Mouse (Mus musculus) hindbrain, postnatal 0 days (tissue): ENCODE results near the gene Nlrp6. TPM values are rescaled to one million over a fixed set of nuclear protein-coding genes. Genes with fewer than 3 reads are reported as not detected.
"Not testable (repeated sequence)": the region's sequence is repeated elsewhere in the genome, so short reads cannot be mapped to it uniquely, and the experiment has no call there.

ENCODE experiments used
- ATAC-seq: fragments of 200-750 bp; cut with Nextera tagmentation; 2 replicates; pipeline ENCODE4 v1.8.0; 2017; ENCODE audit warnings: mild to moderate bottlenecking, moderate TSS enrichment, moderate library complexity
- DNase-seq: peaks from one replicate; pipeline ENCODE4 v3.0.0-alpha.2; 2015; ENCODE audit warnings: low spot score
- H3K27ac ChIP-seq: fragments of 300-500 bp; sonication (generic); 2 replicates; pipeline ENCODE4 v1.5.1; 2014; ENCODE audit warnings: mild to moderate bottlenecking
- H3K27me3 ChIP-seq: fragments of 300-500 bp; sonication (generic); 2 replicates; pipeline ENCODE4 v1.6.1; 2014; ENCODE audit warnings: low read length, mixed read lengths; ENCODE audit not compliant: insufficient read depth
- H3K36me3 ChIP-seq: fragments of 300-500 bp; sonication (generic); 2 replicates; pipeline ENCODE4 v1.6.1; 2014; ENCODE audit warnings: low read length, mixed read lengths; ENCODE audit not compliant: insufficient read depth
- H3K4me1 ChIP-seq: fragments of 300-500 bp; sonication (generic); 2 replicates; pipeline ENCODE4 v1.6.1; 2014; ENCODE audit warnings: antibody characterized with exemption, low read length, mixed read lengths; ENCODE audit not compliant: insufficient read depth
- H3K4me2 ChIP-seq: fragments of 300-500 bp; sonication (generic); 2 replicates; pipeline ENCODE4 v1.6.1; 2014; ENCODE audit warnings: low read depth, mild to moderate bottlenecking, low read length, moderate library complexity, mixed read lengths
- H3K4me3 ChIP-seq: fragments of 300-500 bp; sonication (generic); 2 replicates; pipeline ENCODE4 v1.5.1; 2014; ENCODE audit warnings: low read length
- H3K9ac ChIP-seq: fragments of 300-500 bp; sonication (generic); replicated peaks from 2 replicates; pipeline ENCODE4 v1.6.1; 2014; ENCODE audit warnings: mild to moderate bottlenecking, low read length, moderate library complexity, mixed read lengths
- H3K9me3 ChIP-seq: fragments of 300-500 bp; sonication (generic); 2 replicates; pipeline ENCODE4 v1.6.1; 2016; ENCODE audit warnings: low read length, mixed read lengths
- CTCF ChIP-seq: IDR thresholded peaks from 2 replicates; pipeline ENCODE4 v1.5.1; 2016; ENCODE audit warnings: antibody characterized with exemption, control low read depth, low read depth
- WGBS: fragments of 180-500 bp; shearing (Covaris S2); extraction: QIAGEN DNeasy Blood & Tissue Kit; methylation state at CpG from one replicate; pipeline ENCODE4 v1.1.7; 2014; 5-methylcytosine and 5-hydroxymethylcytosine counted together
- polyA plus RNA-seq: library from polyadenylated mRNA; unstranded; fragments of >200 nt; fragmentation: Nextera tagmentation; extraction: Ambion mirVana; gene quantifications from 2 replicates; pipeline ENCODE4 v1.2.1, GENCODE M21; 2015
- total RNA-seq: library from RNA; depleted of rRNA; stranded (reverse); fragments of >200 nt; gene quantifications from 2 replicates; pipeline ENCODE4 v1.2.3, GENCODE M21; 2014

The Nlrp6 gene
- total and polyA plus RNA-seq, 2 experiments from 2014 or later, result 0.61 to 1.1 TPM

GRCm38 (mm10) chr7:140881696-140882468 is 38.8 kb upstream of the Nlrp6 start, which contains the start of the genes Psmd13 and Sirt3:
TSS of gene Psmd13 (plus strand) at chr7:140881968.
TSS of gene Sirt3 (minus strand) at chr7:140882309.
- Histone ChIP-seq H3K4me1 (0 out of 2 replicates have a peak, but pooled peaks cover 6% of the 10 kb centered on the region), H3K9me3 (no peaks in the 10 kb centered on the region), H3K9ac (peak within 1 kb of the TSS; percentile 84), H3K36me3 (peaks cover 17% of the 10 kb centered on the region; the same call in 1 of the 2 replicates), H3K27ac (peak within 1 kb of the TSS; percentile 90), H3K4me2 (peak within 1 kb of the TSS; percentile 78), H3K27me3 (no peaks in the 10 kb centered on the region), H3K4me3 (peak within 1 kb of the TSS; percentile 91)
- no peak for TF ChIP-seq CTCF
- DNase-seq, result peak; percentile 98
- WGBS, result under 1% methylated on average over 57 of the region's 59 CpGs
- peak; percentile 96 for ATAC-seq

- under 1% methylated on average over 12 of the region's 12 CpGs for WGBS
- no peak for TF ChIP-seq CTCF
- 0 out of 2 replicates have a peak, but pooled peaks cover 6% of the 10 kb centered on the region for H3K4me1 ChIP-seq
Measured at GRCm38 (mm10) chr7:140882469-140882803, 38.3 kb upstream of the Nlrp6 start.

GRCm38 (mm10) chr7:140890636-140891035 is 30.1 kb upstream of the Nlrp6 start:
- H3K27me3 ChIP-seq, ATAC-seq, H3K27ac ChIP-seq, H3K4me2 ChIP-seq, DNase-seq, H3K9me3 ChIP-seq, H3K4me1 ChIP-seq, H3K9ac ChIP-seq, H3K4me3 ChIP-seq: not testable (repeated sequence)
- 97% methylated on average over 16 of the region's 16 CpGs for WGBS
- peaks cover 69% of the 10 kb centered on the region for H3K36me3 ChIP-seq

More at GRCm38 (mm10) chr7:140882469-140882803, 38.3 kb upstream of the Nlrp6 start:
- DNase-seq (no peak), ATAC-seq (peak; percentile 70)
- H3K9me3 ChIP-seq, result no peaks in the 10 kb centered on the region
- peak overlapping the region; percentile 78 for H3K4me2 ChIP-seq
- H3K36me3 ChIP-seq, result peaks cover 17% of the 10 kb centered on the region
- peak overlapping the region; percentile 84 for H3K9ac ChIP-seq
- H3K4me3 ChIP-seq, result peak overlapping the region; percentile 91
- H3K27me3 ChIP-seq, result no peaks in the 10 kb centered on the region
- peak overlapping the region; percentile 90 for H3K27ac ChIP-seq

- no peaks in the 10 kb centered on the region for H3K9me3 ChIP-seq
- H3K36me3 ChIP-seq, result peaks cover 59% of the 10 kb centered on the region
- no peak overlapping the region for H3K9ac ChIP-seq
- no peaks in the 10 kb centered on the region for H3K4me1 ChIP-seq
- TF ChIP-seq CTCF, result no peak
- no peak for DNase-seq
- WGBS, result 79% methylated on average over 7 of the region's 7 CpGs
- no peak for ATAC-seq
- H3K4me2 ChIP-seq, result no peak overlapping the region
- no peak overlapping the region for H3K27ac ChIP-seq
- H3K4me3 ChIP-seq, result no peak overlapping the region
- H3K27me3 ChIP-seq, result no peaks in the 10 kb centered on the region
Measured at GRCm38 (mm10) chr7:140894031-140894430, 26.7 kb upstream of the Nlrp6 start.

- WGBS, result 94% methylated on average over 3 of the region's 3 CpGs
- no peak overlapping the region for H3K9ac ChIP-seq
- H3K27ac ChIP-seq, result no peak overlapping the region
- no peaks in the 10 kb centered on the region for H3K27me3 ChIP-seq
- no peak for ATAC-seq
- H3K4me2 ChIP-seq, result no peak overlapping the region
- H3K4me3 ChIP-seq, result no peak overlapping the region
- peaks cover 54% of the 10 kb centered on the region for H3K36me3 ChIP-seq
- TF ChIP-seq CTCF, result no peak
- H3K4me1 ChIP-seq, result no peaks in the 10 kb centered on the region
- no peaks in the 10 kb centered on the region for H3K9me3 ChIP-seq
- no peak for DNase-seq
Measured at GRCm38 (mm10) chr7:140894611-140895010, 26.1 kb upstream of the Nlrp6 start.

DNA sequence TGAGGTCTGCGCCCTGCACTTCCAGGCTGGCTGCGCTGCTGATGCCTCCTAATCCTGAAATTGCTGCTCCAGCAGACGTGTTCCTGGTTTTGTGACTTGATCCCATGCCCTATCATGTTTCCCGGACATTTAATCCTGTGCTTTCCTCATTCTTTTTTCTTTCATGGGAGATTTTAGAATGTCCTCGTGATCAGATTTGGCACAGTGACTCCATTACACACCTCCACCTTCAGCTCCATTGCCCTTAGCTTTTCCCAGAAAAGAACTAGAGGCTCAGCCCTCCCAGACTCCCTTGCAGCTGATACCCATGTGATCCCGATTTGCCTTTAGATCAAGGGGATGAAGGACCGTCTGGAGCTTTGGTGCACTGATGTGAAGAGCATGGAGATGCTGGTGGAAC is 22.8 kb upstream of the Nlrp6 start:
- H3K36me3 ChIP-seq, result peaks cover 37% of the 10 kb centered on the region

DNA sequence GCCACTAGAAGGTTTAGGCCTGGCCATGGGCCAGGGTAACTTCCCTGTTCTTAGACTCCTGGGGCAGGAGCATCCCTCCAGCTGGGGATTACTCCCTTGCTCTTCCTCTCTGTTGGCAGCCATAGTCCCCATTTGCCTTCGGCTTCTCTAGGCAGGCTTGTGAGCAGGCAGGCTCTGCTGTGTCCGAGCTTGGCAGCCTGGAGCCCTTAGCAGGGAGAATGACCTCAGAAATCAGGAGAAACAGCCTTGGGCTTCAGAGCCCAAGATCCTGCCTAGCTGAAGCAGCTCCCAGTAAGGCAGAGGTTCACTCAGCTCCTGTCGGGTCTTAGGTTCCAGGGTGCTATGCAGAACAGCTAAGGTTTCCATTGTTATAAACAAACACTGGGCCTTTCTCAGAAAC is 21.6 kb upstream of the Nlrp6 start:
- no peak for TF ChIP-seq CTCF
- Histone ChIP-seq H3K4me2 (no peak overlapping the region), H3K27me3 (no peaks in the 10 kb centered on the region), H3K9me3 (no peaks in the 10 kb centered on the region), H3K4me1 (no peaks in the 10 kb centered on the region), H3K9ac (no peak overlapping the region), H3K36me3 (peaks cover 29% of the 10 kb centered on the region), H3K27ac (no peak overlapping the region), H3K4me3 (no peak overlapping the region)
- WGBS, result 74% methylated on average over 3 of the region's 3 CpGs
- no peak for DNase-seq
- ATAC-seq, result no peak

More for the DNA sequence above, 22.8 kb upstream of the Nlrp6 start:
- DNase-seq (no peak), ATAC-seq (no peak)
- H3K4me1 ChIP-seq, result no peaks in the 10 kb centered on the region
- WGBS, result 94% methylated on average over 7 of the region's 7 CpGs
- no peak overlapping the region for H3K4me2 ChIP-seq
- TF ChIP-seq CTCF, result no peak
- H3K27ac ChIP-seq, result no peak overlapping the region
- no peak overlapping the region for H3K9ac ChIP-seq
- no peaks in the 10 kb centered on the region for H3K9me3 ChIP-seq
- H3K4me3 ChIP-seq, result no peak overlapping the region
- H3K27me3 ChIP-seq, result no peaks in the 10 kb centered on the region
